Mouse (Mus musculus) cerebellum, adult 9-11 months (tissue): ENCODE measurements around the gene Inpp5e.

Source experiments
- DNase-seq: peaks from one replicate; pipeline ENCODE4 v3.0.0; 2022

The Inpp5e gene

DNA sequence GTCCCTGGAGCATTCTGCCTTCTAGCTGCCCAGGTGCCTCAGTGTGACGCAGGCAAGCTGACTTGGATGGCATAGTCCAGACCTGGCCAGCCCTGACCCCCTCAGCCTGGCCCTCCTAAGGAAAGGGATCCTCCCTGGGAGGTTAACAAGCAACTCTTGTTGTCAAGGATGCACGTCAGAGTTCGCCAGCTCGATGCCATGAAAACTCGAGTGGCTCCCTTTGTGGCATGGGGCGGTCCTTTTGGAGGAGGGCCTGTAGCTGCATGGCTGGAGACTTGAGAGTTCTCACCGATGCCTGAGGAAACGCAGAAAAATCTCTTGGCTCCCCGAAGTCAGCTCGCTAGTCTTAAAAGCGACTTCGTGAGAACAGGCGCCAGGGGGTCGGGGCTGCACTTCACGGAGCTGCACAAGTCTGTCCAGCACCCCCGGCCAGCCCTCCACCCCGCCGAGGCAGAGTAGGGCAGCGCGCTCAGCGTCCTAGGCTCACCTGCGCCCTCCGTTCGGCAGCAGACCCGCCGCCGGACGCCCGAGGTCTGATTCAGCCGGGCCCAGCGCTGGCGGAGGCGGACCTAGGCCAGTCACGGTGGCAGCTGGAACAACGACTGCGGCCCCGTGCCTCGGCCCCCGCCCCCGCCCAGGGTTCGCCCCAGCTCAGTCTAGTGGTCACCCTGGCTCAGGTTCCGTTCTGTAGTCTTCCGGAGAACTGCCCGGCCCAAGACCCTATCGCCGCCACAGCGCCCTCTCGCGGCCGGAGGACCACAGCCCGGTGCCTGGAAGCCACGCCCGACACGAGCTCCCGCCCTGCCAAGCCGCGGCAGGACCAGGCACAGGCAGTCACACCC is at the start of gene Inpp5e:
Inpp5e (minus strand) TSS at position 689 of the 842 bp plus-strand sequence.
- peak; percentile 96 for DNase-seq

DNA sequence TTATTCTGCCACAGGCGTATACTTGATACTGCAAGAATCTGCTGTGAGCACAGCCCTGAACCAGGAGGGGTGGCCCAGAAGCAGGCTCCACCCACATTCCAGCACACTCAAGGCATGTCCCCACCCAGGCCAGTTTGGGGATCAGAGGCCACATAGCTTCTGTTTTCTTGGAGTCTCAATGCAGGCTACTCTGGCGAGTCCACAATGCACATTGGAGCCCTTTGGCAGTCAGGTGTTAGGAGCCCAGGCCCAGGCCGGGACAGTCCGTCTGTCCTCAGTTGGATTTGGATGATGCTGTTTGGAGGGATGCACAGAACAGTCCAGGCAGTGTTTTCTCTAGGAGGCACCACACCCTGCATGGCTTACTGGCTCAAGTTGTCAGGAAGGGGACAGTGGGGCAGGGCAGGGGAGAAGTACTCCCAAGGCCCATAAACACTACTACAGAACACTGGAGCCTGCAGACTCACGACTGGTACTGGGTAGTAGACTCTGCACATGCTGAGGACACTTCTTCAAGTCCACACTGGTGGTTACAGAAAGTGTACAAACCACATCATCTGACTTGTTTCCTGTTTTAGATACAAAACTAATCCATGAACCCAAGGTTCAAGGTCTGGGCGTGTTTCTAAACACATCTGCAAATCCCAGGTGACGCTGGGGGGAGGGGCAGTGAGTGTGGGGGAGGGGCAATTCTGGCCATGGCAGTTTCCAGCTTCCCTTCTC is 49.6 kb upstream of the Inpp5e start:
- DNase-seq = no peak

DNA sequence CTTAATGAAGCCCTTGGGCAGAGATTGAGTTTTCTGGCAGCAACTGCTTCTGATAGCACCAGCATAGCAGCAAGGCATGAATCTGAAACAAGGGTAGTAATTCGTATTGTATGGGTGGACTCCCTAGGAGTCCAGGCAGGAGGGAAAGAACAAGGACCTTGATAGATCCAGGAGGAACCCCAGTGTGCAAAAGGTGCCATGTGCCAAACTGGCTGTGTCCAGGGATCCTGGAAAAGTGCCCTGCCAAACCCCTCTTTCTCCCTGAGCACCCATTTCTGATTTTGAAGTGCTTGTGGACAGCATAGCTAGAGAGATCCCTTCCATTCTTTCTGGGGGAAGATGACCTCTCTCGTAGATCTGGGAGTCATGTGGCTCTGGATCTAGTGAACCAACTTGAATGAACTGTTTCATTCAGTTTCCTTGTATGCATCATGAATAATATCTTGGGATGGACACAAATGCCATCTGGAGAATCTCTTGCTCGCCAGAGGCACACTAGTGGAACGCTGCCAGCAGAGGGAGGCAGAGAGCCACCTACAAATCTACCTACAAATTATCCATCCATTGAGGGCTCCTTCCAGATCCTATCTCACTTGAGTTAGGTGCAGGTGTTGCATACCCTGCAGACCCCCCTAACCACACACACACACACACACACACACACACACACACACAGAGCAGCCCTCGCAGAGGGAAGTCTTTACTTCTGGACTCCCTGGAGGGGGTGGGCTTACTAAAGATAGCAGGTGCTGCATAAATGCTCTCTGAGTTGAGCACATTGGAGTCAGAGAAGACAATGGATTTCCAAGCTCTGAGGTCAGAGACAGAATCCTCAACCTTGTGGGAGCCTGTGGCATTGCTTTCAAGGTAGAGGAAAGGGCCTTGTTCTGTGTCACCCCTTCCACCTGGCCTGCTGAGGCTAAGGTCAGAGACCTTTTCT is 40.4 kb upstream of the Inpp5e start:
- peak; percentile 83 for DNase-seq

DNA sequence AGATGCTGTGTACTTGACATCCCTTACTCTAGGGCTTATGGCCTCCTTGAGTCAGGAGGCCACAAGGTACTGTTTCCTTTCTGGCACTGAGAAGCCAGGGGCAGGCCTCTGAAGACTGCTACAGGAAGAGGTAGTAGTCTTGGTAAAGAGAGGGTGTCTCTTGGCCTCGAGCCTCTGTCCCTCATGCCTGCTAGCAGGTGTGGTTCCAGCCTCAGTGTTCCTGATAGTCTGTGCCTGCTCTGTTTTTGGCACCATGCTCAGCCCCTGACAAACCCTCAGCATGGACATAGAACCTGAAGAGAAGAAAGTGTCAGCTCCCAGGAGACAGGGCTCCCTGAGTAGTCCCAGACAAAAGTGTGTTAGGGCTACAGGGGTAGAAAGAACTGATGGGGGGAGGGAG is 38.4 kb upstream of the Inpp5e start:
- DNase-seq = peak; percentile 61

DNA sequence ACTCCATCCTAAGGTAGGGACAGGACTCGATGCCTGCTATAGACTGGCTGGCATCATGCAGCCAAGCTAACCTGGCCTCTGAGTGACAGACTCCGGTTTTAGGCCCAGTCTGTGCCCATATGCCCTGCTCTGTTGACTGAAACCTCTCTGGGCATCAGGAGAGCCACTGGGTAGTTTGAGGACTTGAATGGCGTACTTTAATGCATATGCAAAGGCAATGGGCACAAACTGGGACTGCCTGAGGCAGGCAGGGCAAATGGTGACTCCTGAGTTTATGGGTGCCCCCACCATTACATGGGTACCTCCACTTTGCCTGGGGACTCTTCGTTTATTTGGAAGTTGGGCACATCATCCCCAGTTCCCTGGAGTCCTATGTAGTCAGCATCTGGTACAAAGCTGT is 37.7 kb upstream of the Inpp5e start:
- peak; percentile 62 for DNase-seq

DNA sequence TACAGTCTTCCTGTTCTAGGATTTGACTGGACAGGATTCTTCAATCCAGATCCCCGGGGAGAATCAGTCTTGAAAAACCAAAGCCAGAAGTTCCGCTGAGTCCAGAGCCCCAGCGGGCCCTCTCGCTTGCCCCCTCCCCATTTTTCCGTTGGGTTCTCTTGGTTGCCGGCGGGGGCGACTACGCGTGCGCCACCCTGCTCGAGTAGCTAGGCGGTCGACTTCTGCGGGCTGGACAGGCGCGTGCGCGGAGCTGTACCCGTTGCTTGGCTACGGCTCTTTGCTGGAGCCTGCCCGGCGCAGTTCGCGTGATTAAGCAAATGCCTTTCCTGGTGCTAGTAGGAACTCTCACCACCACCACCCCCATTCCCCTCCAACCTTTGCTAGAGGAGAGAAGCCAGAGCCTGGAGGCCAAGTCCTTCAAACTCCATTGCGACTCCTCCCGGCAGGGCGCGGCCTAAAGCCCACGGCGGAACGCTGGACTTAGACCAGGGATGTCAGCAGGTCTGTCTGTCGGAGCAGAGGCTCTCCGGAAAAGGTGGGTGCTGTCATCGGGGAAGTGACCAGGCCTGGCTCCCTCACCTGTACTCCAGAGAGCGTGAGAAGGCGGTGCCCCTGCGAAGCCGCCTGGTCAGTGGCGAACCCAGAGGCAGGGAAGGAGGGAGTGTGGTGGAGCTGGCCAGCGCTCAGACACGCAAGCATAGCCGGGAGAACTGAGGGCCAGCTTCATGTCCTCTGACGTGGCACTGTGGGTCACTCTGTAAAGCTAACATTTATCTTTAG is 36.9 kb upstream of the Inpp5e start:
- peak; percentile 96 for DNase-seq

DNA sequence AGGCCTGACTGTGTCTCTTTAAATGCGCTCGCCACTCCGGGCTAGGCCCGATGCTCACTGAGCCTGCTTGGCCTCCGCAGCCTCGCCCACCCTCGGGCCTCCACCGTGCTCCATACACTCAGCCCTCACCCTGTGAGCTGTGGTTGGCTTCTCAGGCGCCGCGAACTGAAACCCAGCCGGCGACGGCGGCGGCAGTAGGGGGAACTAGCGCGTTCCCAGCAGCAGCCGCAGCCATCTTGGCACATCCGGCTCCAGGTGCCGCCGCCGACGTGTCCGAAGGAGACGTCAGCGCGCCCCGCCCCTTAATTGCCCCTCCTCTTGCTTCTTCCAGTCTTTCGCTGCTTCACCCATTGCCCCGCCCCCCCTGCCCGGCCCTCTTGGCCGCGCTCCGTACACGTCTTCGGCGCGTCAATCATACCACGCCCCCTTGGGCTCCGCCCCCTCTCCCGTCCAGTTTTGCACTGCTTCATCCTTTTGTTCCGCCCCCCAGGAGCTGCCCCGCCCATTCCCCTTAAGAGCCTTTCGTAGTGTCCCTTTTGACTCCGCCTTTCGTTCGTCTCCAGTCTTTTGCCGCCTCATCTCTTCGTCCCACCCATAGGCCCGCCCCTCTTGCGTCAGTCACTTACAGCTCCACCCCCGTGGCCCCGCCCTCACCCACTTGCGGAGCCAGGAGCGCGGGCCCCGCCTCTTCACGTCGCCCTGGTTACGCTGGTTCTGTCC is 36.1 kb upstream of the Inpp5e start, which contains the start of gene Sec16a:
Sec16a (minus strand) TSS at position 271 of the 720 bp plus-strand sequence.
- peak; percentile 100 for DNase-seq

DNA sequence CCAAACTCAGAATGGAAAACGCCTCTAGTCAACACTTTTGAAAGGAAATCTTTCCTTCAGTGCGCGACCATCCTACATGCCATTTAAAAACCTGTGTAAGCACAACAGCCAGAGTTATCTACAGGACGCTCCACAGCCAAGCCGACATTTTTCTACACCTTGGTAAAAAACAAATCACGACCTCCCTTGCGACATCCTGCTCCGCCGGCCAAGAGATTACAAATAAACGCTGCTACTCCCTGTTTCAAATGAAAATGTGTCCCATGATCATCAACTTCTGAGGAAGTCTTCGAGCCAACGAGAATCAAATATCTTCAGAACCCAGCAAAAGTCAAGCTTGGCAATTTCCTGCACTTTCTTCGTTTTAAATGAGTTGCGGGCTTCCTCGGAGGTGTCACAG is 35.4 kb upstream of the Inpp5e start:
- DNase-seq = no peak

DNA sequence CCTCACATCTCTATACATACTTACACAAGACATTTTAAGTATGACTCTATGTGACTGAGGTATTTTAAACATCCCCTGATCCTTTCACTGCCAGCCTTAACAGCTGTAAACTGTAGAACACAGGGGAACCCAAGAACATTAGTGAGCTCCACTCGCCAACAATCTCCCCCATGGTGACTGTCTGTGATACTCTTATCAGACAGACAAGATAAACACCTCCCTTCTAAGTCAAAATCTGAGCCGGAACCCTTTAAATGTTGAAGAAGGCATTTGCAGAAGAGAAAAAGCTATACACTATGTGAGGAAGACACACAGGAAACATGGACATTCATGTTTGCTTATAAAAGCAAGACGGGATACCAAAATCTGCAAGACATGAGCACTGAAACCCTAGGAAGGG is 34.9 kb upstream of the Inpp5e start:
- no peak for DNase-seq

DNA sequence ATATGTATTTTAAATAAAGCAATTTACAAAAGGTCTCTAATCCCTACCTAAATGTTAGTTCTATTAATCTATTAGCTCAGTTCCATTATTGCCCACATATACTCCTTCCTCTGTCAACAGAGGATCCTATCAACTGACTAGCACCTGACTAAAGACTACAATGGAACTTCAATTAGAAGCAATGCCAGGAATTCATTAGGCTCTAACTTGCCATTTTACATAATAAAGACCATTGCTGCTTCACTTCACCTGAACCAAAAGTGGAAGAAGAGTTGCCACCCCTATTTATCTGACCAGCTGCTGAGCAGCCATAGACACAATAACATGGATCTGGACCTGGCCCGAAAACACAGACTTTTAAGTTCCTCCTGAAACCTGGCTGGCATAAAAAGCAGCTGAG is 33.8 kb upstream of the Inpp5e start:
- DNase-seq = no peak

DNA sequence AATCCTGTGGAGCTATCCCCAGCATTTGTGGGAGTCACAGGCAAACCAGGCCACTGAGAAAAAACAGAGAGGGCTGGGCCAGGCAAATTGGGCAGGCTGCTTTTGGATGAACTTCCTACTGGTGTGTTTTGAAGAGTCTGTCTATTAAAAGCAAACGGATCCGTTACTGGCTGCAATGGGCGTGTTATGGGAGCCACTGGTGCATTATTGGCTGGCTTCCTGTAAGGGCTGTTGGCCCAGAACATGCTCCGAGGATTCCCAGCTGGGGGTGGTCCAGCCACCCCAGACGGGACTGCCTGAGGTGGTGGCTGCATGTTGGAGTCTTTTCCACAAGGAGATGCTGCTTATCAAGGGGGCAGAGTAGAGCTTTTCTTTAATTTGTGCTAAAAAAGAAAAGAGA is 32.7 kb upstream of the Inpp5e start:
- DNase-seq = no peak

DNA sequence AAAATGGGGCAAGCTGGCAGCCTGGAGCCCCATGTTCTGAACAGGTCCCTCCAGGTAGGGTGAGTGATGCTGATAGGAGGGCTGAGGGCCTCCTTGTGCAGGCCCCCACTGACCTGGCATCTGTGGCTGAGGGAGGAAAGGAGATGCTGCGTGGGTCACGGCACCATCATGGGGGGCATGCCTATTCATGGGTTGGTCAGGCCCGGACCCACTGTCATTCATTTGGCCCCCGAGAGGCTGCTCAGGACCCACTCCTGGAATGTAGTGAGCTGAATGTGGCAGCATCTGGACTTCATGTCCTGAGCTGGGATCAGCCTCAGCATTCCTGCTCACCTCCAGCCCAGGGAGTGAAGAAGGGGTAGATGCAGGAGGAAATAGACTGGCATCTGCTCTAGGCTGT is 32.3 kb upstream of the Inpp5e start:
- DNase-seq = no peak

DNA sequence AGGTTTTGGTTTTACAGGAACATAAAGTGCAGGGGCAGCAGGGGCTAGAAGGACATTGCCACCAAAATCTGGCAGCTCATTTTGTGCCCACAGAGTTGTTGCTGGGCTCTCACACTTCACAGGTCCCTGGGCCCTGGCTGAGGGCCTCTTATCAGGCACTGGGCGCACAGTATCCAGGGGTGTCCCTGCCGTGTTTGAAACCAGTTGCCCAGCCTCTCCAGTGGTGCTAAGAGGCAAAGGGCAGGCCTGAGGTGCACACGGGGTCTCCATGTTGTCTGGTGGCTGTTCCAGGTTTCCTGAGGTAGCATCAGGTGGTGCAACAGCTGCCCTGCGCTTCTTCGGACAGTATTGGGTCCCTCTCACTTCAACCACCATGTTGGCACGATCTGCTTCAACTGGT is 30.7 kb upstream of the Inpp5e start:
- no peak for DNase-seq

DNA sequence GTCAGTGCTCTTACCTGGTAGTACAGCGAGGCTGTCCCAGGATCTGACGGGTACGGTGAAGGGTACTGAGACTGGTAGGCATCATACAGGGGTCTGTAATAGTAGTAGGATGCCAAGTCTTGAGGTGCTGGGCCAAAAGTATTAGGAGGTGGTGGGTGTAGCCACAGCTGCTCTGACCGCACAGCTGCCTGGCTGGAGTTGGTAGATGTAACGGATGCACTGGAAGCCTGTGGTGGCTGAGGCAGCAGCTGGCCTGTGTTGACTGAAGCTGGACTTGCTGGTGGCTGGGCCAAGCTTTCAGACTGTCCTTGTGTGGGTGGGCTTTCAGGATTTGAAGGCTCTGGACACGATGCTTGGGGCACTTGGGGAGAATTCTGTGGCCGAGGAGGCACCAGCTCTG is 29.4 kb upstream of the Inpp5e start:
- no peak for DNase-seq

DNA sequence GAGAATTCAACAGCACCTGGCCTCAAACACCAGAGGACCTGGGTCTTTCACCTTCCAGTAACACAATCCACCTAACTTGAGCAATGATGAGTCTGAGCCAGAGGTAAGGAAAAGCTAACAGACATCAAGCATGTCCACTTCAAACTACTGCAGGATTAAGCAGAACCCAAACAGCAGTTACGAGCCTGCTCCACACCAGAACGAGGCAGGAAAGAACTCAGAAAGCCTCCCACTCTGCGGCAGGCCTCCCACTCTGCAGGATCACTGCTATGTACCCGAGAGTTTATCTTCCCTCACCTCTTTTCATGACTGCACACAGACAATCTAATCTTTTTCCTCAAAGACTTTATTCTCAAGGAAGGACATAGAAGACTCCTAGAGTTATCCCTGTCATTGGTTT is 28.2 kb upstream of the Inpp5e start:
- no peak for DNase-seq

DNA sequence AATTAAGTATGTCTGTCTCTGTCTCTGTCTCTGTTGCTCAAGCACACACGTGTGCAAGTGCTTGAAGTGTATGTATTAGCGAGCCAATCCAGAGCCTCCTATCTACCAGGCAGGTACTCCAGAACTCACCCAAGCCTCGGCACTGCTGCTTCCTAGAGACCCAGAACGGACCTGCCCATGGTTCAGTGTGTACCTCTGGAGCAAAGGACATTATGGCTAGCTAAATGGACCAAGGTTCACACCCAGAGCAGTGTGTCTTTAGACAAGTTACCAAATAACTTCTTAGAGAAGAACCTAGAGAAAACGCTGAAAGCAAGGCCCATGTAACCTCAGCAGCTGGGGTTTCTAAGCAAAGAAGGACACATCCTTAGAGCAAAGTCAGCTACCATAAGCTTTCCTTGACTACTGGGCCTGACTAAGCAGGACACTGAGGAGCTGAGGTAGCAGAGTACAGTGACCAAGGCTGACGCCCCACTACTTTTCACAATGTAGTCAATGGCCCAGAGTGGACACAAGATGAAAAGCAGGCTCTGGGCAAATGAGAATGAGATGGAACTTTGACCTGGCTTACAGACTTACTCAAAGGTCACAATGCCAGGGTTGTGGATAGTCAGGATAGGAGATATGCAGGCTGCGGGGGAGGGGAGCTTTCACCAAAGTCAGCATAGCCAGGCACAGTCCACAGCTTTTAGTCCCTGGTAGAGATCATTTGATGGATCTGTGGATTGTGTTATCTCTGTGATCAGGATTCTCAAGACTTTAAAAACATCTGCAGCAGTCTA is 26.0 kb upstream of the Inpp5e start:
- no peak for DNase-seq

DNA sequence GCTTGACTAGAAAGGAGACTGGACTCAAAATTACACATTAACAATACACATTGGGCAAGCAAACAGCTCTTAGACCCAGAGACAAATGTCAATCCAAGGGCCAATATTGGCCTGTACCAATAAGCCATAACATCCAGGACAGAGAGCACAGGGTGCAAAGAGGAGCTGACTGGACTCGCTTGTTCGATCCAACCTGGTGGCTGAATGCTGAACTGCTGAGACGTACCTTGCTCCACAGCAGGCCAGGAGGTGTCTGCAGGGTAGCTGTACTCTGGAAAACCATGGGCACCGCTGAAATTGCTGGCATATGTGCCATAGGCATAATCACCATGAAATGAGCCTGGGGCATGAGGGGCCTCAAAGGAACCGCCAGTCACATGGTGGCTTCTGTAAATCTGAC is 20.8 kb upstream of the Inpp5e start:
- no peak for DNase-seq

DNA sequence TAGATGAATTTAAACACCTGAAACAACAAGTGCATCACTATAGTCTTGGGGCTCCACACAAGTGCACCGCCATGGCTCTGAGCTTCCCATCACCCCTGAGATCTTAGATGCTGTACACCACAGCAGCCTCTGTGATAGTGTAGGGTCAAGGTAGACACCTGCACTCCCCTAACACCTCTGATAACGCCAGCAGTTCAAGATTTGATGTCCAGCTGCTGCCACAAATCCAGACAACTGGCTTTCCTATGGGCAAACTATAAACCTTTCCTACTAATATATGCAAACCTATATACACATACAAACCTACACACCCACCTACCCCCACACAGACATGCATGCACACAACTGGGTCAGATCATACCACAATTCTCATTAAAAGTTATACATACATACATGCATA is 15.5 kb upstream of the Inpp5e start:
- DNase-seq = no peak

DNA sequence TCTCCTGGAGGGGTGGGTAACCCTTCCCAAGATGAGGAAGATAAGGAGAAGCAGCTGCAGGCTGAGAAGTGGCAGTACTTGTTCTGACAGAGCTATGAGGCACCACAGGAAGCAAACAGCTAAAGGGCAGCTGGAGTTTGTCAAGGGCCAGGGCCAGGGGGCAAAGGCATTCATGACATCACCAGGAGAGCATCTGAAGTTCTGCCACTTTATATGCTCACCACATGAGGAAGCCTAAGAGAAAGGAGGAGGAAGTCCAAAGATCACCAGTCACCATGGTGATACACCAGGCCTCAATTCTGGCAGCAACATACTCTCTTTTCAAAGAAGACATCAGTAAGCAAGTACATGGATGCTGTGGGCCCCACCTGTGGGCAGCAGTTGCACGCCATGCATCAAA is 14.1 kb upstream of the Inpp5e start:
- DNase-seq = no peak

DNA sequence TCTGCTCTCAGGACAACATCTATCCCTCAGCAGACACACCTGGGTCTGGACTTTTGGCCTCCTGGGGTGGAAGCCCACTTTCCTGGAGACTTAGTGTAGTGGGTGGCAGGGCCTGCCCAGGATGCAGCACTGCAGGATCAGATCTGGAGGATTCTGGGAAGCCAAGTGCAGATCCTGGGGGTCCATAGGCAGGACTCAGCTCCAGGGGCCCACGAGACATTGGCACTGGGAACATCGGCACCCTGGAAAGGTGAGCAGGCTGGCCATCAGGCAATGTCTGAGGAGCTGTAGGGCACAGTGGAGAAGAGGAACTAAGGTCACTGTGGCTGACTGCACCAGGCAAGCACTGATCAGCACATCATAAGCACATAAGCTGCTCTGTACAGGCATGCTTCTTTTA is 13.0 kb upstream of the Inpp5e start:
- DNase-seq = no peak

DNA sequence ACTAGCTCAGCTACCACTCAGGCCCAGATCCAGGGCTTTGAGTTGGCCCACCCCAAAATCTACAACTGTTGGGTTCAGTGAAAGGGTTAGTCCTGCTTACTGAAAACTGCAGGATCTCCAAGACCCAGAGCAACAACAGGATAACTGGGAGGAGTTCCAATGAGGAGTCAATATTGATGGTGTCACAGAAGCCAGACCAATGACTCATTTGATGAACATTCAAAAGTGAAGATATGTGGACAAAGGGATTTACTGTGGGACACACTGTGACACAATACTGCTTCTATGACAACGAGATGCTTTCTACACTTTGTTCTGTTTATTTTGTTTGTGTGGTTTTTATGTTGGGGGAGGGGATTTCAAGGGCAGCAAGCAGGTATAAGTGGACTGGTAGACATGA is 9.1 kb upstream of the Inpp5e start:
- DNase-seq = no peak
